Mouse (Mus musculus) heart, postnatal 36 days (tissue): Measurements from ENCODE around the gene Sema4c. TPM values are rescaled to one million over a fixed set of nuclear protein-coding genes. Genes with fewer than 3 reads are reported as not detected.
"Not testable (repeated sequence)": the region's sequence is repeated elsewhere in the genome, so short reads cannot be mapped to it uniquely, and the experiment has no call there.

Source experiments
- DNase-seq, 2 experiments: peaks; one replicate each; pipeline ENCODE4 v3.0.0; 2021 to 2022
- intact Hi-C: fragments of 180-260 bp; cut with DNase I; formaldehyde crosslinking; loops from one replicate; pipeline ENCODE4 v1.15.1; 2025
- total RNA-seq, 2 experiments: library from RNA; stranded (reverse); gene quantifications; 2 replicates each; pipeline ENCODE4 v1.2.3; 2021

Sema4c gene
- total RNA-seq, 2 experiments from 2014 or later: 15.0 to 17.1 TPM

GRCm38 (mm10) chr1:36540132-36540531, 18.0 kb downstream of the Sema4c start:
- DNase-seq: no peak
- intact Hi-C loops: no loop called here

GRCm38 (mm10) chr1:36539186-36539585, 19.0 kb downstream of the Sema4c start, which contains the start of gene Gm42417:
Gm42417 (minus strand) TSS chr1:36539429.
- intact Hi-C loops: no loop called here
- DNase-seq: peak; percentile 60 to 61

GRCm38 (mm10) chr1:36538727-36539126, 19.4 kb downstream of the Sema4c start:
- intact Hi-C loops: no loop called here
- DNase-seq: no peak

- DNase-seq, intact Hi-C loops: not testable (repeated sequence)
These were observed 21.4 kb downstream of the Sema4c start, which contains the start of gene Ankrd23 for GRCm38 (mm10) chr1:36536783-36537182. Ankrd23 (minus strand) TSS chr1:36536883.

GRCm38 (mm10) chr1:36536397-36536728, 21.8 kb downstream of the Sema4c start:
- intact Hi-C loops: no loop called here
- no peak for DNase-seq

GRCm38 (mm10) chr1:36535477-36536396, 22.4 kb downstream of the Sema4c start:
- intact Hi-C loops: no loop called here
- peak; percentile 57 to 65 for DNase-seq

GRCm38 (mm10) chr1:36534595-36535058, 23.5 kb downstream of the Sema4c start:
- DNase-seq: peak in 1 of 2 experiments; percentile 43
- intact Hi-C loops: no loop called here

- no peak for DNase-seq
These were observed 24.6 kb downstream of the Sema4c start for GRCm38 (mm10) chr1:36533546-36533945.

GRCm38 (mm10) chr1:36531461-36531860, 26.7 kb downstream of the Sema4c start:
- intact Hi-C loops: no loop called here
- no peak for DNase-seq

More at GRCm38 (mm10) chr1:36533546-36533945, 24.6 kb downstream of the Sema4c start:
- intact Hi-C loops: no loop called here

- intact Hi-C loops: no loop called here
- no peak for DNase-seq
These were observed 27.2 kb downstream of the Sema4c start for GRCm38 (mm10) chr1:36530962-36531361.

- DNase-seq: no peak
- intact Hi-C loops: no loop called here
These were observed 27.7 kb downstream of the Sema4c start for GRCm38 (mm10) chr1:36530485-36530884.

- no peak for DNase-seq
These were observed 28.3 kb downstream of the Sema4c start for GRCm38 (mm10) chr1:36529875-36530274.

GRCm38 (mm10) chr1:36529274-36529673, 28.9 kb downstream of the Sema4c start:
- DNase-seq: no peak
- intact Hi-C loops: no loop called here

More at GRCm38 (mm10) chr1:36529875-36530274, 28.3 kb downstream of the Sema4c start:
- intact Hi-C loops: no loop called here

GRCm38 (mm10) chr1:36528351-36528750, 29.8 kb downstream of the Sema4c start:
- intact Hi-C loops: no loop called here
- DNase-seq: no peak

- intact Hi-C loops: no loop called here
- DNase-seq: no peak
These were observed 31.2 kb downstream of the Sema4c start for GRCm38 (mm10) chr1:36526903-36527302.

- intact Hi-C loops: no loop called here
These were observed 32.4 kb downstream of the Sema4c start for GRCm38 (mm10) chr1:36525774-36526173.

GRCm38 (mm10) chr1:36524058-36524457, 34.1 kb downstream of the Sema4c start:
- intact Hi-C loops: no loop called here
- DNase-seq: no peak

More at GRCm38 (mm10) chr1:36525774-36526173, 32.4 kb downstream of the Sema4c start:
- DNase-seq: no peak

GRCm38 (mm10) chr1:36523332-36524013, 34.7 kb downstream of the Sema4c start:
- no peak for DNase-seq
- intact Hi-C loops: no loop called here

- intact Hi-C loops: no loop called here
- DNase-seq: no peak
These were observed 35.9 kb downstream of the Sema4c start for GRCm38 (mm10) chr1:36522210-36522609.

GRCm38 (mm10) chr1:36519626-36520025, 38.5 kb downstream of the Sema4c start:
- intact Hi-C loops: no loop called here

GRCm38 (mm10) chr1:36518259-36518658, 39.9 kb downstream of the Sema4c start:
- no peak for DNase-seq
- intact Hi-C loops: no loop called here

More at GRCm38 (mm10) chr1:36519626-36520025, 38.5 kb downstream of the Sema4c start:
- no peak for DNase-seq
